Mouse (Mus musculus): Measurements from ENCODE around the gene Kcnd3.

DNA sequence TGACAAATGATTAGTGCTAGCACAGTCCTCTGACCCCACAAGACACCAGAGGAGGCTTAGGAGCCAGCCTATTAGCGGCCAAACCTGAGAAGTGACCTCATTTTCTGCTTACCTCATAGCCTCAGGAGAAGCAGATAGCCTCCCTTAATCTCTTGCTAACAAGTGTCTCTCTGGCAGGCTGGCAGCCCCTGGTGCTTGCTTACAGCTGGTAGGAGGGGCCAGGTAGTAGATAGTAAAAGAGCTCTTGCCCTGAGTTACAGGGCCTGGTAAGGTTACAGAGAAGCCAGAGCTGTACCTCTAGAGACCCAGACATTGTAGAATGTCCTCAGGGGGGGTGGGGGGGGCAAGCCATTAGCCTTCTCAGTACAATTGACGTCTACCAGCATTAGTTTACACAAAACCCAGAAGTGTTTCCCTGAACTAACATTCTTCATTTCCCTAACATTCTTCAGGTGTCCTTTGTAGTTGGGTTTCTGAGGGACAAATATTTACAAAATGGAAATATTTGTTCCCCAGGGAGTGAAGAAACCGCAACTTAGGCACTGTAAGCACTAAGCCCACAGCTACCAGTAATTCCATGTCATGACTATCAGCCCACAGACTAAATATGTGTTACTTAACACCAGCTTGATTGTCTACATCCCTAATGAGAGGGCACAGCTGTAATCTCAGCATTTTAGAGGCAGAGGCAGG is 247.3 kb downstream of the Kcnd3 start:
- TF ChIP-seq CTCF (IDR thresholded peaks at IDR 0.05; ENCODE audit: insufficient read depth, low read depth, low read length) (no peak), POLR2A (IDR thresholded peaks at IDR 0.05; ENCODE audit: insufficient read depth, low read depth, low read length) (no peak)

Measured in olfactory bulb, adult 2 months (tissue).